Mouse (Mus musculus) heart, postnatal 10 days (tissue): Measurements from ENCODE around the gene Camk2d. TPM values are rescaled to one million over a fixed set of nuclear protein-coding genes. Genes with fewer than 3 reads are reported as not detected.

ENCODE experiments used
- DNase-seq, 2 experiments: peaks; one replicate each; pipeline ENCODE4 v3.0.0; 2021
- intact Hi-C: fragments of 180-260 bp; cut with DNase I; formaldehyde crosslinking; loops from one replicate; pipeline ENCODE4 v1.15.1; 2025
- total RNA-seq, 2 experiments: library from RNA; stranded (reverse); gene quantifications; 2 replicates each; pipeline ENCODE4 v1.2.3; 2021

Gene Camk2d
- total RNA-seq: 100 to 1,000 TPM; 187 to 196 TPM

DNA sequence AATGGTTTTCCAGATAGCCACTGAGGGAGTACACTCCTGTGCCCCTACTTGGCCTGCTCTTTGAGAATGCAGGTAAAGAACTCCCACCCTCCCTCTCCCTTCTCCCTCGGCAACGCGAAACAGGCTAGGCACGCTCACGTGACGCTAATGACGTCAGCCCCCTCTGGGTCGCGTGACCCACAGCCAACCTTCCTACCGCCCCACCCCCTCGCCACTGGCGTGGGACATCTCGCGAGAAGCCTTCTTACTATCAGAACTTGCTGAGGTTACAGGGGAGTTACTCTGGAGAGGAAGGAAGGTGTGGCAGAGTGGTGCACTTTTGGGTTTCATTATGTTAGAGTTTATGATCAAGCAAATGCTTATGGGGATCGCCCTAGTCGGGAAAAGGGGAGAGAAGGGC, at the start of gene Camk2d:
Gene Camk2d (plus strand): TSS at position 217 of the 400 bp plus-strand sequence.
- intact Hi-C loops: loop anchor here (1.0 to 5.0 kb wide), 3 partner anchors 101 to 306 kb away; no protein-coding TSS in a partner anchor
- DNase-seq: peak; percentile 99

- DNase-seq: no peak
- intact Hi-C loops: no loop called here
Observed at GRCm38 (mm10) chr3:126547941-126548340, 48.2 kb upstream of the Camk2d start.

GRCm38 (mm10) chr3:126563646-126564045, 32.5 kb upstream of the Camk2d start:
- intact Hi-C loops: no loop called here
- DNase-seq: peak in 1 of 2 experiments; percentile 2

DNA sequence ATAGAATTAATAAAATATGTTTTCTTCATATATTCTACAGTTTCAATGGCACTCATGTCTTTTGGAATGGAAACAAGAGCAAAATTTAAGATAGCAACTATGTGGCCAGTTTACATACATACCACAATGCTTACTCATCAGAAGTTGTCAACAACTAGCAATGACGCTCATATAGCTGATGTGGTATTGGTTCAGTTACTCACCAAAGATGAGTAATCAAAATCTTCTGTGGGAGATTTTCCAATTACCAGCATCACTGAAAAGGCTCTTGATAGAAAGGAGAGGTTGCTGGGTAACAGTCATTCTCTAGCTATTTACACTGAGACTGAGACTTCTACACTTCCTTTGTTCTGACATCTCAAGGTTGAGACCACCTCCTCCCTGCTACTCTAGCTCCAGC, 25.5 kb upstream of the Camk2d start:
- intact Hi-C loops: no loop called here
- no peak for DNase-seq

DNA sequence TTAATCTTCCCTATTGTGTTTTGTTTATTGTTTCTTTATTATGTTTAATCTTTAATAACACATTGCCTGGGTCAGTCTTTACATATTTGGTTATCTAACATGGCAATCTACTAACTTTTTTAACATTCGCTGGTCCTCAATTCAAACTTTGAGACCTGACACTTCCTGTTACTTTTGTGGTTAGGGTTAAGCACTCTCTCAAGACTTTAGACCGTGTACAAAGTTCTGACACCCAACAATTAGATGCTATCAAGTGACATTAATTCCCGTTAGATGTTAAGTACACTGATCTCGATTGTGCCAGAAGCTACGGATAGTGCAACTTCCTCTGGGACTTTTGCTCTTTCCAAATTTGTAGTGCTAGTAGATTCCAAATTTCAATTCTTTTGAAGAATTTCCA, 23.2 kb upstream of the Camk2d start:
- DNase-seq: no peak
- intact Hi-C loops: no loop called here

DNA sequence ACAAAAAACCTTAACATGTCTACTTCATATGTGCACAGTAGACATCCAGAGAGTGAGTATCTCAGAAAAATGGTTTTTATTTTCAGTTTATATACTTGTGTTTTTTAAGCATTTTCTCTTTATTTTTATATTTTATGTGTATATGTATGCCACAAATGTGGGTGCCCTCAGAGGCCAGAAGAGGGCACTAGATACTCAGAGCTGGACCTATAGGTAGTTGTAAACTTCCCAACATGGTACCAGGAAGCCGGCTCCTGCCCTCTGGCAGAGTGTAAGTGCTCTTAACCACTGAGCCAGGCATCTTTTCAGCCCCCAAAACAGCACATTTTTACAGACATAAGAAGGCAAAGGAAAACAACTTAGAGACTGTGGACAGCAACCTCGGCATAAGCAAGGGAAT, 20.2 kb upstream of the Camk2d start:
- intact Hi-C loops: loop anchor here (5.0 kb wide), 1 partner anchor 326 kb away; no protein-coding TSS in a partner anchor

GRCm38 (mm10) chr3:126586134-126586533, 10.0 kb upstream of the Camk2d start:
- DNase-seq: no peak
- intact Hi-C loops: loop anchor here (10.0 kb wide), 1 partner anchor 731 kb away; no protein-coding TSS in a partner anchor

More for the DNA sequence above, 20.2 kb upstream of the Camk2d start:
- DNase-seq: no peak

- no peak for DNase-seq
- intact Hi-C loops: loop anchor here (10.0 kb wide), 1 partner anchor 733 kb away; no protein-coding TSS in a partner anchor
Observed at GRCm38 (mm10) chr3:126587477-126587876, 8.6 kb upstream of the Camk2d start.

- DNase-seq: no peak
- intact Hi-C loops: loop anchor here (10.0 kb wide), 1 partner anchor 735 kb away; no protein-coding TSS in a partner anchor
Observed at GRCm38 (mm10) chr3:126589556-126589955, 6.5 kb upstream of the Camk2d start.

- DNase-seq: no peak
- intact Hi-C loops: loop anchor here (5.0 kb wide), 1 partner anchor 307 kb away; no protein-coding TSS in a partner anchor
Observed at GRCm38 (mm10) chr3:126595456-126595855, 646 bp upstream of the Camk2d start.

- intact Hi-C loops: loop anchor here (1.0 to 5.0 kb wide), 3 partner anchors 100 to 306 kb away; no protein-coding TSS in a partner anchor
- DNase-seq: peak; percentile 91 to 94
Observed at GRCm38 (mm10) chr3:126596491-126597160, 524 bp downstream of the Camk2d start.

- intact Hi-C loops: loop anchor here (2.0 to 5.0 kb wide), 2 partner anchors 100 to 305 kb away; no protein-coding TSS in a partner anchor
- peak; percentile 89 to 91 for DNase-seq
Observed at GRCm38 (mm10) chr3:126597161-126597595, 1.1 kb downstream of the Camk2d start.

- peak in 1 of 2 experiments; percentile 31 for DNase-seq
- intact Hi-C loops: loop anchor here (2.0 to 5.0 kb wide), 2 partner anchors 99 to 305 kb away; no protein-coding TSS in a partner anchor
Observed at GRCm38 (mm10) chr3:126597596-126598328, 1.7 kb downstream of the Camk2d start.

DNA sequence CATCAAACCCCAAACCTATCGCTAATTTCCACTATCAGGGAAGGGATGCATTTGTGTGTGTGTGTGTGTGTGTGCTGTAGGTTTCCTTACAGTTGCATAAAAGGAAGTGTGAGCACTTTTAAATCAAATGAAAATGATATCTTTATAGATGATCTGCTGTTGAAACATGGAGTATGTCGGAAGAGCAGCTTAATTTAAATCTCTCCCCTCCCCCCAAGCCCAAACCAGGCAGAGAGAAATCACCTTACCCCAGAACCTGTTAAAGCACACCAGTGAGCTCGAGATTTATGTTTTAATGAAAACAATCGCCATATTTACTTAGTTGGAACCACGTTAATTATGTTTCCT, 2.2 kb downstream of the Camk2d start:
- intact Hi-C loops: loop anchor here (5.0 kb wide), 1 partner anchor 304 kb away; no protein-coding TSS in a partner anchor
- DNase-seq: no peak

- no peak for DNase-seq
- intact Hi-C loops: loop anchor here (5.0 kb wide), 1 partner anchor 303 kb away; no protein-coding TSS in a partner anchor
Observed at GRCm38 (mm10) chr3:126598881-126599280, 2.8 kb downstream of the Camk2d start.

DNA sequence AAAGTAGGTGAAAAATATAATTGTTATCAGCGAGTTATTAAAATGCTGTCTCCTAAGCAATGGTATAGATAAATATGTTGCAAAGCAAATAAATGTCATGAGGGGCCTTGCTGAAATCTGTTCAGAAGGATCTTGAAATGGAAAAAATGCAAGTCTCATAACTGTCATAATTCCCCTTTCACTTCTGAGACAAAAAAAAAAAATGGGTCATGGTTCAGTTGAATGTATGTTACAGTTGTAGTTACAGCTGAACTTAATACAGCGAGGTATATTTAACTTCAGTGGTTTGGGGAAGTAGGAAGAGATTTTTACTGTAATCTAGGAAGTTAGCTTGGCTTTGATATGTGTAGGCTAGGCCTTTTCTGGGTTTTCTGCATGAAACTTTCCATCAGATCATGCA, 3.2 kb downstream of the Camk2d start:
- DNase-seq: no peak
- intact Hi-C loops: loop anchor here (5.0 kb wide), 1 partner anchor 303 kb away; no protein-coding TSS in a partner anchor

DNA sequence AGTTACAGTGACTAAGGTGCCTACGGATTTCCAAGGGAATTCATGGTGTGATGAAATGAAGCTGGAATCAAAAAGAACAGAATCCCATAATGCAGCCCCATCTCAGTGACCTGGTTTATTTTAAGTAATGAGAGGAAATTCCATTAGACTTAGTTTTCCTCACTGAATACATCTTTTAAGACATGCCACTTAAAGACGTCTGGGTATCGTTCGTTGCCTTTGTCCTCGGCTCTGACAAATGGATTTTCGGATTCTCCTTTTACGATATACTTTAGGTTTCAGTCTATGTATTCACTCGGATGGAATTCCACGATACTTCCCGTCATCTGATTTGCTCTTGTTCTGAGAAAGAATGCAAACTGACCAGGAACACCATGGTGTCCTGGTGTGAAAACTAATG, 3.8 kb downstream of the Camk2d start:
- intact Hi-C loops: loop anchor here (5.0 kb wide), 1 partner anchor 302 kb away; no protein-coding TSS in a partner anchor
- DNase-seq: no peak

GRCm38 (mm10) chr3:126602772-126603171, 6.7 kb downstream of the Camk2d start:
- intact Hi-C loops: no loop called here
- no peak for DNase-seq

DNA sequence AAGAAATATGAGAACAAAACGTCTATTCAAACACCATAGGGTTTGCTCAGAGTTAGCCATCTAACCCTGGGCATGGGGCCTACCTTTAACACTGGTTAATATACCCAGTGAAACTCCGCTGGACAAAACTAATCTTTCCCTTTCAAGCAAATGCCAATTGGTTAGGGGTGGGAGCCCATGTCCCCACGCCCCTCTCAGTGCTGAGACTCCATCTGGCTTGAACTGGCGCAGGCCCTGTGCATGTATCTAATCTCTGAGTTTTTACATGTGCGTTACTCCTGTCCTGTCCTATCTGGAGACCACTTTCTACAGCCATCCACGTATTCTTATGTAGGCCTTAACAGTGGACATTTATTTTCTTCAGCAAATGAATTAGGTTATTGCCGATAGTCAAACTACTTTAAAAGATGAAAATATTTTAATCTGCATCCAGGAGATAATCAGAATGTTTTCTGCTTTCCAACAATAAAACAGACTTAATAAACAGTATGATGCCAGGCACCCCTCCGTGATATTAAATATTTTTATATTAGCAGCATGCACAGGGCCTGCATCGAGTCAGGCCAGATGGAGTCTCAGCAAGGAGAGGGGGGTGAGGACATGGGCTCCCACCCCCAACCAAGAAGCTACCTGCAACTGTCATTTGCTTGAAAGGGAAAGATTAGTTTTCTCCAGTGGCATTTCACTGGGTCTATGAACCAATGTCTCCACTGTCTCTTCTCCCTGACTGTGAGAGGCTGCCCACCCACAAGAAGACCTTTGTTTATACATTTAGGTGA, 8.7 kb downstream of the Camk2d start:
- DNase-seq: no peak
- intact Hi-C loops: no loop called here

- DNase-seq: no peak
- intact Hi-C loops: no loop called here
Observed at GRCm38 (mm10) chr3:126609310-126609709, 13.2 kb downstream of the Camk2d start.
